Mouse (Mus musculus): ENCODE data around the gene Abca7.

Abca7 gene

GRCm38 (mm10) chr10:79991099-79991498 is 5.2 kb upstream of the Abca7 start:
- in situ Hi-C loops (cut with MboI, MseI) = no loop called here

DNA sequence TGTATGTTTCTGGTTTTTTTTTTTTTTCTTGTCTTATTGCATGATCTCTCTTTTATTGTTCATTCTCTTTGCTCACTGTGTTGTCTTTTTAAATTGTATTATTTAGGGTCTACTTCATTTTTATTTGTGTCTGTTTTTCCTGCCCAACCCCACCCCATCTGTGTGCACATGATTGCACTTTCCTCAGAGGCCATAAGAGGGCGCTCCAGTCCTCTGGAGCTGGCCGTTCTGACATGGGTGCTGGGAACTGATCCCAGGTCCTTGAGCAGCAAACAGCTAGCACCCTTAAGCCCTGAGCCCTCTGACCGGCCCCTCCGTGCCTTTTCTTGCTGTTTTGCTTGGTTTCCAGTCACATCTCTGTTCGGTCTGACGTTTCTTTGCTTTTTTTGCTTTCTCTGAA is 4.7 kb upstream of the Abca7 start:
- in situ Hi-C loops (cut with MboI, MseI) = no loop called here

DNA sequence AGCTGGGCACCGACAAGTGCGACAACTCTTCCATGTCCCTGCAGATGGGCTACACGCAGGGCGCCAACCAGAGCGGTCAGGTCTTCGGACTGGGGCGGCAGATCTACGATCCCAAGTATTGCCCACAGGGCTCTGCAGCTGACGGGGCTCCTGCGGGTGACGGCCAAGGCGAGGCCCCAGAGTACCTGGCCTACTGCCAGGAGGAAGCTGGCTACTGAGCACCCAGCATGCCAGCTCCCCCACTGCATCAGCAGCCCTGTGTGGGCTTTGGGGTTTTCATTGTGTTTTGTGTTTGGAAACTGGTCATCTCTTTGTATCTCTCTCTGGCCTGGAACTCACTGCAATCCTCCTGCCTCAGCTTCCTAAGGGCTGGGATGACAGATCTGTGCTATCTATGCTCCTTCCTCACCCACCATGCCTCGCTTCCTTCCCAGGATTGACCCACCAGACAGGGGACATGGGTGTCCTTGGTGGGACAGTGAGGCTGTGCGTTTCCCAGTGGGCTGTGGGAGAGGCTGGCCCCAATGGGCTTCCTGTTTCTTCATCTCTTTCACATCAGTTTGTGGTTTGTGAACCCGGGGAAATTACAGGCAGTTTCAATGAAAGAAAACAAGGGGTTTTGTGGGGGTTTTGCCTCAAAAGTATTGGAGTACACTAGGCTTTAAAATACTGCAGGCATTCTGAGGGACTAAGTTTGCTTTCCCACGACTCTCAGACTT is 1.7 kb upstream of the Abca7 start:
- in situ Hi-C loops (cut with MboI, MseI) = loop anchor here (5.0 kb wide), 1 partner anchor 38 kb away; no protein-coding TSS in a partner anchor

DNA sequence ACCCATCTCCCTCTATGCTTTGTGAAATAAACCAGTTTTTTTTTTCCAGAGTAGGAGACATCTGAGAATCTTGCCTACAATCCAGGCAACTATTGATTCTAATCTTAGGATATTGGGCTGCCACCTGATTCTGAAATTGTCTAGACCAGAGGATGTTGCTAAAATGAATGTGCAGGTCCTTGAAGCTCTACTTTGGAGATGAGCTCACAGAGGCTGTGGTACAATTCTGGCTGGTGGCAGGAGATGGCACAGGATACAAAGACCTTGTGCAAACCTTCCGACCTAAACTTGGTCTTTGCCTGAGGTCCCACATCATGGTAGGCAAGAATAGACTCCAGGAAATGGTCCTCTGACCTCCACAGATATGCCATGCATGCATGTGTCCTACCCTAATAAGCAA is 658 bp upstream of the Abca7 start:
- in situ Hi-C loops (cut with MboI, MseI) = loop anchor here (5.0 kb wide), 1 partner anchor 37 kb away; no protein-coding TSS in a partner anchor

- in situ Hi-C loops (cut with MboI, MseI) = loop anchor here (5.0 kb wide), 1 partner anchor 35 kb away; no protein-coding TSS in a partner anchor
Observed at GRCm38 (mm10) chr10:79997034-79997760, 903 bp downstream of the Abca7 start.

- in situ Hi-C loops (cut with MboI, MseI) = loop anchor here (5.0 kb wide), 1 partner anchor 34 kb away; no protein-coding TSS in a partner anchor
Observed at GRCm38 (mm10) chr10:79997819-79998218, 1.5 kb downstream of the Abca7 start.

DNA sequence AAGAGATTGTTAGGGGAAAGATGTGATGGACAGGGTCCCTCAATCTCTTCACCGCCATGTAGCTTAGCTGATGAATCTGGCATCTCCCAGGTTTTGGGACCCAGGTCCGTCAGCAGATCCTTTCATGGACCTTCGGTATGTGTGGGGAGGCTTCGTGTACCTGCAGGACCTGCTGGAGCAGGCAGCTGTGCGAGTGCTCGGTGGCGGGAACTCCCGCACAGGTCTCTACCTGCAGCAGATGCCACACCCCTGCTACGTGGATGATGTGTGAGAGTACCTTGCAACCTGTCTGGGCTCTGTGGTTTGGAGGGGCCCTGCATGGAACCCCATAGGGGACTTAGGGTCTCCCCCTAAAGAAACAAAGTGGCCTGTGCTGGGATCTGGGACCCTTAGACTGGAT is 5.7 kb downstream of the Abca7 start:
- in situ Hi-C loops (cut with MboI, MseI) = no loop called here

GRCm38 (mm10) chr10:80002829-80003228 is 6.5 kb downstream of the Abca7 start:
- in situ Hi-C loops (cut with MboI, MseI) = no loop called here

GRCm38 (mm10) chr10:80003374-80004232 is 7.3 kb downstream of the Abca7 start:
- in situ Hi-C loops (cut with MboI, MseI) = no loop called here

GRCm38 (mm10) chr10:80004233-80004705 is 8.0 kb downstream of the Abca7 start:
- in situ Hi-C loops (cut with MboI, MseI) = no loop called here

GRCm38 (mm10) chr10:80011740-80012139 is 15.4 kb downstream of the Abca7 start:
- in situ Hi-C loops (cut with MboI, MseI) = no loop called here

DNA sequence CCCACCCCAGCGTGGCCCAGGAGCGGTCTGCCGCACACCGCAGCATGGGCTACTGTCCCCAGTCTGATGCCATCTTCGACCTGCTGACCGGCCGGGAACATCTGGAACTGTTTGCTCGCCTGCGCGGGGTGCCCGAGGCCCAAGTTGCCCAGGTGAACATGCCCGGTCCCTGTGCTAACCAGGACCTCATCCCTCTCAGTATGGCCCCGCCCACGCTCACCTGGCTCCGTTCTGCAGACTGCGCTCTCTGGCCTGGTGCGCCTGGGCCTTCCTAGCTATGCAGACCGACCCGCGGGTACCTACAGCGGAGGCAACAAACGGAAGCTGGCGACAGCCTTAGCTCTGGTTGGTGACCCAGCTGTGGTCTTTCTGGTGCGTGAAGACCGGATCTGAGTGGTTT is 17.3 kb downstream of the Abca7 start:
- in situ Hi-C loops (cut with MboI, MseI) = no loop called here

DNA sequence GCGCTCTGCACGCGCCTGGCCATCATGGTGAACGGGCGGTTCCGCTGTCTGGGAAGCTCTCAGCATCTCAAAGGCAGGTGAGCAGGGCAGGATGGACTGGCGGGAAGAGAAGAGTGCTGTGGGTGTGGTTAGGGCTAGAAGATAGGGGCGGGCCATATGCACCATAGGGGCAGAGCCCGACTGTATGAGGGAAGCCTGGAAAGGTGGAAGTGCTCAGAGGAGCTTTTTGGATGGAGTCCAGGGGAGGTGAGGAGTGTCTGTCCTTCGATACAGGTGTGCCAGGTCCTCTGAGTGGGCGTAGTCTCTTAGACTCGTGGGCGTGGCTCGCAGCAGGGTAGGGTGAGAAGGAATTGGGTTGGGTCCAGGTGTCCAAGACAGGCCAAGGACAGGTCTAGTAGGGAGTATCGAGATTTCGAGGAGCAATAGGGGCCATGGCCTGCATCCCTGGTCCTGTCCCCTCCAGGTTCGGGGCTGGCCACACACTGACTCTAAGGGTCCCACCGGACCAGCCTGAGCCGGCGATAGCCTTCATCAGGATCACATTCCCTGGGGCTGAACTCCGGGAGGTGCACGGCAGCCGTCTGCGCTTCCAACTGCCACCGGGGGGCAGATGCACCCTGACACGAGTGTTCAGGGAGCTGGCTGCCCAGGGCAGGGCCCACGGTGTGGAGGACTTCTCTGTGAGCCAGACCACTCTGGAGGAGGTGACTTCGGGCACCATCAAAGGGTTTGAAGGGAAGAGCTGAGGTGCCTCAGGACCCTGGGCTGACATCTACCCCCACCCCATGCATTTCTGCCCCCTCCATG is 18.4 kb downstream of the Abca7 start:
- in situ Hi-C loops (cut with MboI, MseI) = loop anchor here (5.0 kb wide), 1 partner anchor 87 kb away; the partner anchor contains the start of gene Arid3a

GRCm38 (mm10) chr10:80015583-80015982 is 19.3 kb downstream of the Abca7 start:
- in situ Hi-C loops (cut with MboI, MseI) = loop anchor here (5.0 kb wide), 1 partner anchor 88 kb away; the partner anchor contains the start of gene Arid3a

GRCm38 (mm10) chr10:80016511-80016910 is 20.2 kb downstream of the Abca7 start, which contains the start of gene Arhgap45:
TSS of gene Arhgap45 (plus strand) at chr10:80016653.
- in situ Hi-C loops (cut with MboI, MseI) = loop anchor here (5.0 kb wide), 1 partner anchor 89 kb away; the partner anchor contains the start of gene Arid3a

DNA sequence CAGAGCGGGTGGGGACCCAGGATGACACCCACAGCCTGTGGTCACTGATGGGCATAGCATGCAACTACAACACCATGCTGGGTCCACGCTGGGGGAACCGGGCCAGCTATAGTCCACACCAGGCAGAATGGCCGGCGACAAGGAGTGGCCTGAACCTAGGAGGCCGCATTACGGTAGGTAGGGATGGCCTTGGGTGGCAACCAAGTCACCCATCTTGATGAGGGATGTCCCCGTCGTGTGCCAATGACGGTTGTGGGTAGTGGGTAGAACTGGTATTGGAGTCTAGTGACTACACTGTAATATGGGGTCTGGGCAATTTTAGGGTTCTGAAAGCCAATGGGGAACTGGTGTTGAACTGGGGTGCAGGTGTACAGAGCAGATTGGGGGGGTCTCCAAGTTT is 20.6 kb downstream of the Abca7 start:
- in situ Hi-C loops (cut with MboI, MseI) = loop anchor here (5.0 kb wide), 1 partner anchor 90 kb away; the partner anchor contains the start of gene Arid3a

DNA sequence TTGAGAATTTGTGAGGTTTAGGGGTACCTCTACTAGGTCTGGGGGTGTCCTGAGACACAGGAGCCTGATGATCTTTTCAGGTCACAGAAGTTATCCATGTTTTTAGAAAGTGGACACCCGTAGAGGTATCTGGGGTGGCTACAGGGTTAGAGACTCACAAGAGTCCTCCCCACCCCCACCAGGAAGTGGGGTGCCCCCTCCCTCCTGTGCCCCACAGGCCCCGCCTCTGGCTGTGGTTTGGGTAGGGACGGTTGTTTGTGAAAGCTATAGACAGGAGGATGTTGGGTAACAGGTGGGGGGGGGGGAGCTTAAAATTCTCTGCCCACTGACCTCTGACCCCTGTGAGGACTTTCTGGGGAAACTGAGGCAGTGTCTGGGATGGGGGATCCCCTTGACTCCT is 21.1 kb downstream of the Abca7 start:
- in situ Hi-C loops (cut with MboI, MseI) = loop anchor here (5.0 kb wide), 1 partner anchor 90 kb away; the partner anchor contains the start of gene Arid3a

DNA sequence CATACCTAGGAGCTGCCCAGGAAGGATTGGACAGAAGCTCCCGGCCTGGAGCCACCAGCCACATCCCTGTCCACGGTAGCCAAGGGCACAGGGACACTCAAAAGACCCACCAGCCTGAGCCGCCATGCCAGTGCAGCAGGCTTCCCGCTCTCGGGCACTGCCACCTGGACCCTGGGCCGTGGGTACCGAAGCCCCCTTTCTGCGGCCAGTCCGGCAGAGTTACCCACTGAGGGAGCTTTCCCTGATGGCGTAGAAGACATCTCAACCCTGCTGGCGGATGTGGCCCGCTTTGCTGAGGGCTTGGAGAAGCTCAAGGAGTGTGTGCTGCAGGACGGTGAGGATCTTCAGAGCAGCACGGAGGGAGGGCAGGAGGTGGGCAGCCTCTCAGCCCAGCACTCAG is 21.5 kb downstream of the Abca7 start:
- in situ Hi-C loops (cut with MboI, MseI) = loop anchor here (5.0 kb wide), 1 partner anchor 90 kb away; the partner anchor contains the start of gene Arid3a

DNA sequence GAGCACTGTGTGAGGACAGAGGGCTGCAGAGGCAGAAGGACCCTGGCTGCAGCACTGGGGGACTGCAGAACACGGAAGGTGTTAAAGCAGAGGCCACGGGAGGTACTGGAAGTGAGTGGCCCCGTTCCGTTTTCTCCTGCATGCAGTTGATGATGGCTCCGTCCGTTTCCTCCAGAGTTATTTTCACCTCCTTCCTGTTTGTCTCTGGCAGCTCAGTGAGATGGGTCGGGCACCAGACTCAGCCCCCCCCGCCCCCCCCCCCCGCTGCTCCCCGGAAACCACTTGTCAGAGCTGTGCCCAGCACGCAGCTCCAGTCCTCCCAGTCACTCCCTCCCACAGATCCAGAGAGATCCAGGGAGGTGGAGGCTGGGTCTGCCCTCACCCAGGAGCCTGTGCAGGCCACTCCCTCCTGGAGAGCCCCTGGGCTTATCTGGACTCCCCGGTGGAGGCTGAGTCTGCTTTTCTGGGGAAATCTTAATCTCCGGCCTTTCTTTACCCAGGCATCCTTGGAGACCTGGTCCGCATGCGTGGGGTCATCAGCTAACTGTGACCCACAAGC is 22.5 kb downstream of the Abca7 start:
- in situ Hi-C loops (cut with MboI, MseI) = loop anchor here (5.0 kb wide), 1 partner anchor 92 kb away; the partner anchor contains the start of gene Arid3a
